Mouse (Mus musculus) testis, adult 10 weeks (tissue): ENCODE results near the gene Pramel6. TPM values are rescaled to one million over a fixed set of nuclear protein-coding genes. Genes with fewer than 3 reads are reported as not detected.

ENCODE experiments used
- polyA plus RNA-seq: library from polyadenylated mRNA; stranded (reverse); fragments of 350-450 nt; fragmentation: Illumina TruSeq; extraction: RNeasy Lipid Tissue Mini Kit (QIAGEN cat#74804); gene quantifications from one replicate; pipeline ENCODE4 v1.2.3, GENCODE M21; 2014; ENCODE audit warnings: low read depth, low replicate concordance

The Pramel6 gene
- polyA plus RNA-seq: not detected

GRCm38 (mm10) chr2:87506265-87506664 lies at the start of gene Pramel6:
Pramel6 (plus strand) TSS chr2:87506565.

GRCm38 (mm10) chr2:87496993-87497392 lies 9.4 kb upstream of the Pramel6 start, which contains the start of gene Pramel7:
Pramel7 (minus strand) TSS chr2:87497093.

GRCm38 (mm10) chr2:87531496-87531895 lies 25.1 kb downstream of the Pramel6 start, which contains the start of gene Olfr153:
Olfr153 (plus strand) TSS chr2:87531796.

GRCm38 (mm10) chr2:87545442-87545841 lies 39.1 kb downstream of the Pramel6 start, which contains the start of gene Olfr1128:
Olfr1128 (minus strand) TSS chr2:87545542.

Other genes with a start within 250 kb of the Pramel6 start
- not detected for gene Olfr1116, start 239.0 kb upstream of the Pramel6 start, polyA plus RNA-seq
- not detected for gene Olfr1118, start 199.0 kb upstream of the Pramel6 start, polyA plus RNA-seq
- not detected for gene Olfr1120, start 151.8 kb upstream of the Pramel6 start, polyA plus RNA-seq
- not detected for gene Olfr1121, start 136.7 kb upstream of the Pramel6 start, polyA plus RNA-seq
- not detected for gene Olfr1122, start 120.7 kb upstream of the Pramel6 start, polyA plus RNA-seq
- gene Olfr1123, start 89.9 kb upstream of the Pramel6 start, polyA plus RNA-seq: not detected
- gene Olfr1124, start 76.3 kb upstream of the Pramel6 start, polyA plus RNA-seq: 0.24 TPM
- not detected for gene Olfr1126, start 52.6 kb upstream of the Pramel6 start, polyA plus RNA-seq
- gene Pramel7, start 9.5 kb upstream of the Pramel6 start, polyA plus RNA-seq: 0.71 TPM
- 0.39 TPM for gene Olfr153, start 25.2 kb downstream of the Pramel6 start, polyA plus RNA-seq
- gene Olfr1128, start 39.0 kb downstream of the Pramel6 start, polyA plus RNA-seq: not detected
- not detected for gene Olfr1129, start 67.3 kb downstream of the Pramel6 start, polyA plus RNA-seq
- gene Olfr1130, start 99.6 kb downstream of the Pramel6 start, polyA plus RNA-seq: not detected
- not detected for gene Olfr1131, start 120.5 kb downstream of the Pramel6 start, polyA plus RNA-seq
- gene Olfr1132, start 131.0 kb downstream of the Pramel6 start, polyA plus RNA-seq: not detected
- gene Olfr1133, start 140.8 kb downstream of the Pramel6 start, polyA plus RNA-seq: not detected
- gene Olfr1134, start 151.9 kb downstream of the Pramel6 start, polyA plus RNA-seq: not detected
- not detected for gene Olfr1135, start 167.1 kb downstream of the Pramel6 start, polyA plus RNA-seq
- gene Olfr1136, start 187.4 kb downstream of the Pramel6 start, polyA plus RNA-seq: not detected
- not detected for gene Olfr1137, start 206.6 kb downstream of the Pramel6 start, polyA plus RNA-seq
- gene Olfr1138, start 233.4 kb downstream of the Pramel6 start, polyA plus RNA-seq: not detected
- gene Olfr1140, start 237.2 kb downstream of the Pramel6 start, polyA plus RNA-seq: not detected
- not detected for gene Olfr1141, start 247.4 kb downstream of the Pramel6 start, polyA plus RNA-seq